9 mouse cellular contexts compared by ENCODE assay signal in genomic region chr1:134435414-134435813, GRCm38 (mm10). TPM values are rescaled to one million over a fixed set of nuclear protein-coding genes. Genes with fewer than 3 reads are reported as not detected.
DNase-seq lines count a peak whose midpoint lies in the region; ATAC-seq and TF ChIP-seq lines count a peak whose summit lies in the region.
"Had no signal": no experiment of that assay in that cellular context is flagged by ENCODE, and none has a peak within 500 bp of the region (broad histone marks: within the 10 kb centered on the region; RNA-seq: fewer than 3 reads in every experiment).

No protein-coding gene starts in this region.

- no peaks in the 10 kb centered on the region for H3K9me3 ChIP-seq in heart, postnatal 0 days (replicated peaks; ENCODE audit: control insufficient read depth, low read length)
- H3K9me3 ChIP-seq in heart, embryonic 10.5 days = no peaks in the 10 kb centered on the region

- H3K4me3 ChIP-seq in heart, postnatal 0 days (ENCODE audit: low read depth, low read length) = no peak overlapping the region
- no peak overlapping the region for H3K4me3 ChIP-seq in heart, embryonic 10.5 days

- TF ChIP-seq CTCF in heart, postnatal 0 days (IDR thresholded peaks at IDR 0.05; ENCODE audit: low read depth) = peak; percentile 28; the same call in 1 of the 2 replicates
- peak; percentile 30; the same call in 1 of the 2 replicates for TF ChIP-seq CTCF in brain, embryonic 14.5 days (IDR thresholded peaks at IDR 0.05; ENCODE audit: borderline replicate concordance, extremely low read depth, insufficient read depth, insufficient read length)

- WGBS in heart, postnatal 0 days = 36% methylated on average over 4 of the region's 4 CpGs
- WGBS in heart, embryonic 10.5 days = 25% methylated on average over 4 of the region's 4 CpGs

- no peak overlapping the region for H3K27ac ChIP-seq in heart, postnatal 0 days (ENCODE audit: low read depth)
- H3K27ac ChIP-seq in heart, embryonic 10.5 days = no peak overlapping the region

- no peak overlapping the region for H3K4me2 ChIP-seq in heart, postnatal 0 days (ENCODE audit: low read depth, low read length)

- DNase-seq in heart, postnatal 0 days (ENCODE audit: low spot score) = no peak
- no peak for DNase-seq in heart, embryonic 10.5 days (ENCODE audit: low spot score)
- DNase-seq in CD4-positive, CD25-positive, alpha-beta regulatory T cell, adult 2 months (ENCODE audit: low read depth, low spot score) = peak; percentile 65
- DNase-seq in brain, embryonic 14.5 days (ENCODE audit: low read depth) = peak; percentile 7
- peak; percentile 67 for DNase-seq in lung, postnatal 36 days
- DNase-seq in ovary, postnatal 14 days (ENCODE audit: low spot score) = no peak
- DNase-seq in left cerebral cortex, adult 11 months (ENCODE audit: low spot score) = no peak
- no peak for DNase-seq in frontal cortex, postnatal 25 days (ENCODE audit: low spot score in 2 of 2)

- no peak for ATAC-seq in heart, postnatal 0 days (ENCODE audit: insufficient read depth, low read depth)

- no peak for TF ChIP-seq EP300 in heart, postnatal 0 days (IDR thresholded peaks at IDR 0.05; ENCODE audit: low read depth)

- peaks cover 28% of the 10 kb centered on the region for H3K36me3 ChIP-seq in heart, postnatal 0 days (replicated peaks; ENCODE audit: control insufficient read depth, insufficient read depth, low read length)
- peaks cover 31% of the 10 kb centered on the region for H3K36me3 ChIP-seq in heart, embryonic 10.5 days

- no peaks in the 10 kb centered on the region for H3K4me1 ChIP-seq in heart, postnatal 0 days (ENCODE audit: control insufficient read depth, insufficient read depth)
- H3K4me1 ChIP-seq in heart, embryonic 10.5 days = no peaks in the 10 kb centered on the region

- H3K27me3 ChIP-seq in heart, postnatal 0 days (ENCODE audit: control insufficient read depth, insufficient read depth, low read length) = no peaks in the 10 kb centered on the region
- no peaks in the 10 kb centered on the region for H3K27me3 ChIP-seq in heart, embryonic 10.5 days (ENCODE audit: insufficient read depth, poor library complexity, severe bottlenecking)

- H3K9ac ChIP-seq in heart, postnatal 0 days (replicated peaks; ENCODE audit: low read depth, low read length) = no peak overlapping the region

- TF ChIP-seq POLR2A in brain, embryonic 14.5 days (IDR thresholded peaks at IDR 0.05; ENCODE audit: borderline replicate concordance, extremely low read depth, insufficient read depth, insufficient read length, poor library complexity, severe bottlenecking) = no peak

RNA-seq across cellular contexts. Expression of gene Klhl12, which starts 19.9 kb away (rescaled TPM):
- 15.9 and 17.5 TPM in 2 replicates for total RNA-seq in heart, postnatal 0 days (2014; rRNA removed; ENCODE audit: low replicate concordance)
- 13.6 and 13.9 TPM in 2 replicates for polyA plus RNA-seq in heart, postnatal 0 days (2015; fragmentation: Nextera tagmentation; extraction: Ambion mirVana)
- polyA plus RNA-seq in heart, embryonic 10.5 days (2016; fragmentation: Nextera tagmentation; extraction: Ambion mirVana) = 23.8 and 25.1 TPM in 2 replicates
- polyA plus RNA-seq in brain, embryonic 14.5 days (2012; rRNA removed) = 22.5 and 24.9 TPM in 2 replicates

RNA-seq across cellular contexts. Expression of gene Adipor1, which starts 20.2 kb away (rescaled TPM):
- total RNA-seq in heart, postnatal 0 days (2014; rRNA removed; ENCODE audit: low replicate concordance) = 210 and 238 TPM in 2 replicates
- 123 and 124 TPM in 2 replicates for polyA plus RNA-seq in heart, postnatal 0 days (2015; fragmentation: Nextera tagmentation; extraction: Ambion mirVana)
- polyA plus RNA-seq in heart, embryonic 10.5 days (2016; fragmentation: Nextera tagmentation; extraction: Ambion mirVana) = 91.3 and 119 TPM in 2 replicates
- 49.7 and 61.1 TPM in 2 replicates for polyA plus RNA-seq in brain, embryonic 14.5 days (2012; rRNA removed)

RNA-seq across cellular contexts. Expression of gene Cyb5r1, which starts 30.1 kb away (rescaled TPM):
- total RNA-seq in heart, postnatal 0 days (2014; rRNA removed; ENCODE audit: low replicate concordance) = 34.4 and 40.0 TPM in 2 replicates
- 32.9 and 33.9 TPM in 2 replicates for polyA plus RNA-seq in heart, postnatal 0 days (2015; fragmentation: Nextera tagmentation; extraction: Ambion mirVana)
- polyA plus RNA-seq in heart, embryonic 10.5 days (2016; fragmentation: Nextera tagmentation; extraction: Ambion mirVana) = 37.4 and 42.2 TPM in 2 replicates
- polyA plus RNA-seq in brain, embryonic 14.5 days (2012; rRNA removed) = 11.7 and 13.6 TPM in 2 replicates

RNA-seq across cellular contexts. Expression of gene 4933406M09Rik, which starts 49.7 kb away (rescaled TPM):
- not detected in 2 replicates for total RNA-seq in heart, postnatal 0 days (2014; rRNA removed; ENCODE audit: low replicate concordance)
- not detected in 2 replicates for polyA plus RNA-seq in heart, postnatal 0 days (2015; fragmentation: Nextera tagmentation; extraction: Ambion mirVana)
- polyA plus RNA-seq in heart, embryonic 10.5 days (2016; fragmentation: Nextera tagmentation; extraction: Ambion mirVana) = not detected in 2 replicates
- not detected in 2 replicates for polyA plus RNA-seq in brain, embryonic 14.5 days (2012; rRNA removed)
- polyA plus RNA-seq: limb, embryonic 14.5 days had no signal

RNA-seq across cellular contexts. Expression of gene Rabif, which starts 59.0 kb away (rescaled TPM):
- 9.7 and 14.0 TPM in 2 replicates for total RNA-seq in heart, postnatal 0 days (2014; rRNA removed; ENCODE audit: low replicate concordance)
- 21.4 and 22.8 TPM in 2 replicates for polyA plus RNA-seq in heart, postnatal 0 days (2015; fragmentation: Nextera tagmentation; extraction: Ambion mirVana)
- polyA plus RNA-seq in heart, embryonic 10.5 days (2016; fragmentation: Nextera tagmentation; extraction: Ambion mirVana) = 37.9 and 40.3 TPM in 2 replicates
- 36.9 and 39.5 TPM in 2 replicates for polyA plus RNA-seq in brain, embryonic 14.5 days (2012; rRNA removed)

Comparison
In these comparisons a context has a peak if more than half of its experiments do, and no peak if none do; other contexts are left out.
1. DNase-seq: peak in CD4-positive, CD25-positive, alpha-beta regulatory T cell, adult 2 months (single experiment), brain, embryonic 14.5 days (single experiment) and lung, postnatal 36 days (single experiment); none in heart, postnatal 0 days (single experiment), heart, embryonic 10.5 days (single experiment), ovary, postnatal 14 days (single experiment), left cerebral cortex, adult 11 months (single experiment) and frontal cortex, postnatal 25 days (0 of 2).